Mouse (Mus musculus) embryo, embryonic 11 days (tissue): ENCODE results near the gene Cgrrf1.
"Not testable (repeated sequence)": the region's sequence is repeated elsewhere in the genome, so short reads cannot be mapped to it uniquely, and the experiment has no call there.

Experiments used
- DNase-seq: peaks from one replicate; pipeline ENCODE4 v3.0.0-alpha.2; 2015

Gene Cgrrf1

GRCm38 (mm10) chr14:46831837-46832333, at the start of gene Cgrrf1:
Cgrrf1 (plus strand) TSS chr14:46832125.
- peak; percentile 98 for DNase-seq

DNA sequence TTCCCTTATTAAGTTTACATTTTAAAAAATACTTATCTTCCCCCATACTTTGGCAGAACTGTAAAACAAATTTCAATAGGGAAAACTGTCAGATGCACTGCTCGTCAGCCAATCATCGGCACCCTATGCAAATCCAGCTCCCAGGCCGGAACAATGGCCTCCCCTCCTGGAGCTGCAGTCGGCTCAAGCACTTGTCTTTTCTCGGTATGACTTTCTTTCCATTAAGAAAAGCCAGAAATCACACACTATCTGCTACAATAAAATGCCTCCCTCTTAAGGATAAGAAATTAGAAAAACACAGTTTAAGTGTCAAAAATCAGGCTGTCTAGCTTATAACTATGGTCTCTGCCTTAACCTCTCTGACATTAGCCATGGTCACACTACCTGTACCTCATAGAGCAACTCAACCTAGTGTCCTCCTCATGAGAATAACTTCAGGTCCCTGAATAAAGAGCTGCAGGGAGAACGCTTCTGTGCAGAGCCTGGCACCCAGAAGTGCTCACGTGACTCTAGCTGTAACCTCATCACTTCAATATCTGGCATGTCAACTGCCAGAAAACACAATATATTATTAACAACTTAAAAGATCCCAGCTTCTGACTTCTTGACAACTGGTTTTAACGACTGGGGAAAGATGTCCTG, 49.6 kb upstream of the Cgrrf1 start:
- no peak for DNase-seq

GRCm38 (mm10) chr14:46783327-46783926, 48.5 kb upstream of the Cgrrf1 start:
- no peak for DNase-seq

DNA sequence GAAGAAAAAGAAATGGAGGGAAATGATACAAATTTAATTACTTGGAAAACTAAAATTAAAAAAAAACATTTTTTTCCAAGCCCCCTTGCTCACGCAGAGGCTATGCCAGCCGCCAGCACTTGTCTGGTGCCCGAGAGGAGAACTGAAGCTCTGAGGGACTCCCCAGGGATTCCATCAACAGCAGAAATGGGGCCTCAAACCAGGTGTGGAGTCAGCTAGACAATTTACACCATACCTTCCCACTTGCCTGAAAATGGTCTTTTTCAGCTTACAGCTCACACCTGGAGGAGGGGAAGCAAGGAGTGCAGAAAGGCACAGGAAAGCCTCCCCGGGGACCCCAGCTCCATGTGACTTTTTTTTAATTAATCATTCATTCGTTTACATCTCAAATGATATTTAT, 46.7 kb upstream of the Cgrrf1 start:
- no peak for DNase-seq

- no peak for DNase-seq
These were observed 44.5 kb upstream of the Cgrrf1 start for GRCm38 (mm10) chr14:46787454-46787786.

GRCm38 (mm10) chr14:46787787-46788504, 44.0 kb upstream of the Cgrrf1 start, which contains the start of gene Cnih1:
Cnih1 (minus strand) TSS chr14:46788411.
- DNase-seq = peak; percentile 95

- DNase-seq = no peak
These were observed 43.4 kb upstream of the Cgrrf1 start for GRCm38 (mm10) chr14:46788505-46788901.

- no peak for DNase-seq
These were observed 41.6 kb upstream of the Cgrrf1 start for GRCm38 (mm10) chr14:46790303-46790702.

GRCm38 (mm10) chr14:46790723-46791122, 41.2 kb upstream of the Cgrrf1 start:
- no peak for DNase-seq

DNA sequence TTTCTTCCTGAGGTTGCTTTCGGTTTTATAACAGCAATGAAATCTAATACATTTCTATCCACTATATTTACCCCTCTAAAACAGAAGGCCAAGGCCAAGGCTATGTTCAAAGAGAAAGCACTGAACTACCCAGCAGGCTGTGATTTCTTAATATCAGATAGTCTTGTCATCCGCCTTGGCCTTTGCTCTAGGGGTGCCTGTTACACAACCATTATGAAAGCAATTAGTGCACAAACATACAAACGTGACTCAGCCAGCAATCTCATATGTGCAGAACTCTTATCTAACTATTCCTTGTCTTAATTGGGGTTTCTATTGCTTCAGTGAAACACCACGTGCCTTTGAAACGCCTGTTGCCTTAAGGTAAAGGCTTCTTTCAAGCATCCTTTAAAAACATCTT, 37.8 kb upstream of the Cgrrf1 start:
- DNase-seq = no peak

DNA sequence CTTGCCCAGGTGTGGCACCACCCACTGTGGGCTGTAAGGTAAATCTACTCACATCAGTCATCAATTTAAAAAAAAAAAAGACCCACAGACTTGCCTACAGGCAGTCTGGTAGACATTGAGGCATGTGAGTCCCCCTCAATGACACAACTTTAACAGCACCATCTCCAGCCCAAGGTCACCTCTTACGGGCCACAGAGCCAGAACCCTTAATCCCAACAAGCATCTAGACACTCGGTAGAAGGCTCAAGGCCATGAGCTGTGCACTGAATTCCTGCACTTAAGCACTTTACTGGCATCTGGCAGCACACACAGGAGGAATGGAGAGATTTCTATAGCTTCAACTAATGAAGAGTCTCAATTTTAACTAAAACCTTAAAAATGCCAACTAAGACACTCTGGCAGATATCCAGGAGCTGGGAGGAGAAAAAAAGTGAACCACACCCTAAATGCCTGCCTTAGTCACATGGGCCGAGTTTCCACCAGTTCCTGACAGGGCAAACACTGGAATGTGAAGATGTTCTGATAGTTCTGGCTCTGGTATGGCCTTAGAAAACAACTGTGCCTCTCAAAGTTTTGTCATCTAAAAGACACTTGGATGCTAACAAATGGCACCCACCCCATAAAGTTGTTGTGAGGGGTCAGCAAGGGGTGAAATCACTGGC, 31.1 kb upstream of the Cgrrf1 start:
- DNase-seq = no peak

DNA sequence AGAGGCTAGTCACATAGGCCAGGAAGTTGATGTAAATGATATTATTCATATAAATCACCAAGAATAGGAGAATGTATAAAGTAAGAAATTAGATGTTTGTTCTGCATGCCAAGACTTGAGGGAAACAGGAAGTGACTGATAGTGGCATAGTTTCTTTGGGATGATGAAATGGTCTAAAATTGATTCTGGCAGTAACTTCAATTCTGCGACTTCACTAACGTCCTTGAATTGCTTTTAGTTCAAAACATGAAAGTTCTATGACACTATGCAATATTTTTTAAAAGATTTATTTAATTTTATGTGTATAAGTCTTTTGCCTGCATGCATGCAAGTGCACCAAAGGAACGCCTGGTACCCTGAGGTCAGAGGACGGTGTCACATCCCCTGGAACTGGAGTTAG, 28.7 kb upstream of the Cgrrf1 start:
- no peak for DNase-seq

DNA sequence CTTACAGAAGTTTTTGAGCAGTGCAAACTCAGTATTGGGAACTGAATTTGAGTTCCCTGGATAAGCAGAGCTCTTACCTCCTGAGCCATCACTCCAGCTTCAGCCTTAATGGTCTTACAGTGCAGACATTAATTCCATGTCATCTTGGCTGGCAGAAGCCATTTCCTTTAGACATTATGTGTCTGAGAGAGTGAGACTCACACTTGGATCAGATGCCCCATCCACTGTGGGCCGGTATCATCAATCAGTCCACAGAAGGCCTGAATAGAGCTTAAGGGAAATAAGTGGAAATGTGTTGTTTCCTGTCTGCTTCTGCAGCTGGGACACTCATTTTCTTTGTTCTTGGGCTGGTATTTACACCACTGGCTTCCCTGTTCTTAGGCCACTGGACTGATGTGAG, 28.1 kb upstream of the Cgrrf1 start:
- DNase-seq = no peak

DNA sequence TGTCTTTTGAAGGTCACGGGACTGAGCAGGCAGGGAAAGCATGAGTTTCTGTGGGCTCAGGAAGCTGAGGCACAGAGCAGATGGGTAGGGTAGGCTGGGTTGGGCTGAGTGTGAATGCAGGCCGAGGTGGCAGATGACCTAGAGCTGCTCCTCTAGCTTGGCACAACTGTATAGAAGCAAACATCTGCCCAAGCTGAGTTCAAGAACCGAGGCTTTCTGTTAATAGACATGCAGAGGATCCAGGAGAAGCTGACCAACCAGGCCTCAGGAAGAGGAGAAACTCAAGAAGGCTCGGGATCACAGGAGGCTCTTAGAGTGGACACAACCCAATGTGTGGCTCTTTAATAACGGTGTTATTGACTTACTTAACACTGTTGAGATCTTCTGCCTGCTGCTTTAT, 25.7 kb upstream of the Cgrrf1 start:
- no peak for DNase-seq

- no peak for DNase-seq
These were observed 24.0 kb upstream of the Cgrrf1 start for GRCm38 (mm10) chr14:46807927-46808326.

DNA sequence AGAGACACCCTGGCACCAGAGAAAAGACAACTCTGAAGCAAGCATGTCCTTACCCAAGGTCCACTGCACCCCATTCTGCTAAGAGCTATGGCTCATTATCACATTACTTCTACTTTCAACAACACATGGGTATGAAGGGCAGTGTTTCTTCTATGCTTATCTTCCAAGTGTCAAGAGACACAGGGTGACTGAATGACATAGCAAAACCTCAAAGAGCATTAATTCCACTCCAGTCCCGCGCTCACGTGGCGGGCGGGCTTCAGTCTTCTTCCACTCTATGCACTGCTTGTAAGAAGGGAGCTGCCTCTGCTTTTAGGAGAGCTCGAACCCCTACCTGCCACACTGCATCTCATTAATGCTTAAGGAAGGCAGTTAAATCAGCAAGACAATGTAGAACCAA, 16.3 kb upstream of the Cgrrf1 start:
- no peak for DNase-seq

GRCm38 (mm10) chr14:46816916-46817622, 14.9 kb upstream of the Cgrrf1 start:
- DNase-seq = no peak

- DNase-seq = no peak
These were observed 13.2 kb upstream of the Cgrrf1 start for GRCm38 (mm10) chr14:46818743-46819142.

GRCm38 (mm10) chr14:46819961-46820360, 12.0 kb upstream of the Cgrrf1 start:
- DNase-seq = not testable (repeated sequence)

- peak; percentile 29 for DNase-seq
These were observed 10.6 kb upstream of the Cgrrf1 start for GRCm38 (mm10) chr14:46821271-46821872.

- DNase-seq = peak; percentile 96
These were observed 9.8 kb upstream of the Cgrrf1 start, which contains the start of gene Gmfb for GRCm38 (mm10) chr14:46821873-46822716. Gmfb (minus strand) TSS chr14:46822242.
